Mouse (Mus musculus): ENCODE measurements around the gene Klhl10. TPM values are rescaled to one million over a fixed set of nuclear protein-coding genes. Genes with fewer than 3 reads are reported as not detected.

The Klhl10 gene
- total RNA-seq (2021), result 1 to 10 TPM in 1 of 2 experiments, under 1 TPM in 1; 0.74 to 1.2 TPM
- long read RNA-seq, partial matches to known transcripts, result 0 of 269 reads
- long read RNA-seq, other reads (novel, unspliced or antisense), result 269 of 269 reads

- no peak for DNase-seq (ENCODE audit: low spot score in 2 of 2)
Observed at GRCm38 (mm10) chr11:100441797-100442196, at the start of gene Klhl10, which contains the start of gene Nt5c3b. Klhl10 (plus strand) TSS chr11:100441917. Nt5c3b (minus strand) TSS chr11:100441808.

- peak in 1 of 2 experiments; percentile 32 for DNase-seq (ENCODE audit: low spot score in 2 of 2)
Observed at GRCm38 (mm10) chr11:100392958-100393357, 48.8 kb upstream of the Klhl10 start.

GRCm38 (mm10) chr11:100393733-100394132 is 48.0 kb upstream of the Klhl10 start:
- no peak for DNase-seq (ENCODE audit: low spot score in 2 of 2)

GRCm38 (mm10) chr11:100394353-100395074 is 47.2 kb upstream of the Klhl10 start:
- no peak for DNase-seq (ENCODE audit: low spot score in 2 of 2)

- no peak for DNase-seq (ENCODE audit: low spot score in 2 of 2)
Observed at GRCm38 (mm10) chr11:100395200-100395599, 46.5 kb upstream of the Klhl10 start.

- DNase-seq (ENCODE audit: low spot score in 2 of 2), result no peak
Observed at GRCm38 (mm10) chr11:100395861-100396631, 45.7 kb upstream of the Klhl10 start.

GRCm38 (mm10) chr11:100396886-100397599 is 44.7 kb upstream of the Klhl10 start:
- DNase-seq (ENCODE audit: low spot score in 2 of 2), result peak in 1 of 2 experiments; percentile 18

GRCm38 (mm10) chr11:100397600-100398389 is 43.9 kb upstream of the Klhl10 start, which contains the start of gene Jup:
Jup (minus strand) TSS chr11:100397763.
- DNase-seq (ENCODE audit: low spot score in 2 of 2), result peak; percentile 99 to 100

- no peak for DNase-seq (ENCODE audit: low spot score in 2 of 2)
Observed at GRCm38 (mm10) chr11:100398517-100398916, 43.2 kb upstream of the Klhl10 start.

GRCm38 (mm10) chr11:100399320-100399719 is 42.4 kb upstream of the Klhl10 start:
- no peak for DNase-seq (ENCODE audit: low spot score in 2 of 2)

GRCm38 (mm10) chr11:100399727-100400538 is 41.8 kb upstream of the Klhl10 start:
- no peak for DNase-seq (ENCODE audit: low spot score in 2 of 2)

GRCm38 (mm10) chr11:100400842-100401241 is 40.9 kb upstream of the Klhl10 start:
- no peak for DNase-seq (ENCODE audit: low spot score in 2 of 2)

- DNase-seq (ENCODE audit: low spot score in 2 of 2), result no peak
Observed at GRCm38 (mm10) chr11:100402240-100402639, 39.5 kb upstream of the Klhl10 start.

GRCm38 (mm10) chr11:100402682-100403081 is 39.0 kb upstream of the Klhl10 start:
- DNase-seq (ENCODE audit: low spot score in 2 of 2), result no peak

GRCm38 (mm10) chr11:100403445-100404134 is 38.1 kb upstream of the Klhl10 start:
- DNase-seq (ENCODE audit: low spot score in 2 of 2), result no peak

- no peak for DNase-seq (ENCODE audit: low spot score in 2 of 2)
Observed at GRCm38 (mm10) chr11:100404456-100405074, 37.2 kb upstream of the Klhl10 start.

GRCm38 (mm10) chr11:100406273-100406672 is 35.4 kb upstream of the Klhl10 start:
- no peak for DNase-seq (ENCODE audit: low spot score in 2 of 2)

- DNase-seq (ENCODE audit: low spot score in 2 of 2), result no peak
Observed at GRCm38 (mm10) chr11:100406995-100407705, 34.6 kb upstream of the Klhl10 start.

All from layer of hippocampus, adult 18-20 months (tissue).